Mouse (Mus musculus) lung, embryonic 14.5 days (tissue): ENCODE measurements around the gene Kcnmb2. TPM values are rescaled to one million over a fixed set of nuclear protein-coding genes. Genes with fewer than 3 reads are reported as not detected.

ENCODE experiments used
- ATAC-seq: fragments of 200-750 bp; cut with Nextera tagmentation; 2 replicates; pipeline ENCODE4 v1.8.0; 2017; ENCODE audit warnings: mild to moderate bottlenecking, moderate TSS enrichment, moderate library complexity; ENCODE audit not compliant: insufficient read depth
- DNase-seq: peaks from one replicate; pipeline ENCODE4 v3.0.0-alpha.2; 2015
- H3K27ac ChIP-seq: fragments of 300-500 bp; sonication (generic); 2 replicates; pipeline ENCODE4 v1.5.1; 2014; ENCODE audit warnings: low read depth, mild to moderate bottlenecking, moderate library complexity
- H3K27me3 ChIP-seq: fragments of 300-500 bp; sonication (generic); 2 replicates; pipeline ENCODE4 v1.6.1; 2014; ENCODE audit warnings: low read length, control low read depth; ENCODE audit not compliant: insufficient read depth
- H3K36me3 ChIP-seq: fragments of 300-500 bp; sonication (generic); 2 replicates; pipeline ENCODE4 v1.6.1; 2014; ENCODE audit warnings: control low read depth; ENCODE audit not compliant: insufficient read depth
- H3K4me1 ChIP-seq: fragments of 300-500 bp; sonication (generic); 2 replicates; pipeline ENCODE4 v1.6.1; 2014; ENCODE audit warnings: antibody characterized with exemption, control low read depth; ENCODE audit not compliant: insufficient read depth
- H3K4me2 ChIP-seq: fragments of 300-500 bp; sonication (generic); 2 replicates; pipeline ENCODE4 v1.6.1; 2014; ENCODE audit warnings: mild to moderate bottlenecking
- H3K4me3 ChIP-seq: fragments of 300-500 bp; sonication (generic); 2 replicates; pipeline ENCODE4 v1.5.1; 2014; ENCODE audit warnings: low read depth, low read length
- H3K9ac ChIP-seq: fragments of 300-500 bp; sonication (generic); 2 replicates; pipeline ENCODE4 v1.6.1; 2014
- H3K9me3 ChIP-seq: fragments of 300-500 bp; sonication (generic); 2 replicates; pipeline ENCODE4 v1.6.1; 2016; ENCODE audit warnings: low read depth, low read length, control low read depth
- CTCF ChIP-seq: IDR thresholded peaks from 2 replicates; pipeline ENCODE4 v1.5.1; 2016; ENCODE audit warnings: antibody characterized with exemption, low read depth
- WGBS: fragments of 180-500 bp; shearing (Covaris S2); extraction: QIAGEN DNeasy Blood & Tissue Kit; methylation state at CpG from one replicate; pipeline ENCODE4 v1.1.7; 2014; 5-methylcytosine and 5-hydroxymethylcytosine counted together
- polyA plus RNA-seq: library from polyadenylated mRNA; unstranded; fragments of >200 nt; fragmentation: Nextera tagmentation; extraction: Ambion mirVana; gene quantifications from 2 replicates; pipeline ENCODE4 v1.2.1, GENCODE M21; 2014

Kcnmb2 gene
- polyA plus RNA-seq, 1 experiment from 2014 or later, result 0.59 TPM

GRCm38 (mm10) chr3:32144655-32145054 is 242.3 kb downstream of the Kcnmb2 start:
- no peak for TF ChIP-seq CTCF

GRCm38 (mm10) chr3:32147739-32148138 is 245.4 kb downstream of the Kcnmb2 start:
- Histone ChIP-seq H3K9me3 (no peaks in the 10 kb centered on the region), H3K4me3 (no peak overlapping the region), H3K9ac (no peak overlapping the region), H3K27me3 (no peaks in the 10 kb centered on the region), H3K4me1 (no peaks in the 10 kb centered on the region), H3K27ac (no peak overlapping the region), H3K4me2 (no peak overlapping the region), H3K36me3 (no peaks in the 10 kb centered on the region)
- ATAC-seq (no peak), DNase-seq (no peak)
- no peak for TF ChIP-seq CTCF
- WGBS, result 88% methylated on average over 4 of the region's 4 CpGs

More at GRCm38 (mm10) chr3:32144655-32145054, 242.3 kb downstream of the Kcnmb2 start:
- H3K4me2 ChIP-seq, result no peak overlapping the region
- ATAC-seq (no peak), DNase-seq (no peak)
- H3K36me3 ChIP-seq, result no peaks in the 10 kb centered on the region
- no peaks in the 10 kb centered on the region for H3K9me3 ChIP-seq
- H3K4me1 ChIP-seq, result no peaks in the 10 kb centered on the region
- WGBS, result 65% methylated on average over 3 of the region's 3 CpGs
- H3K9ac ChIP-seq, result no peak overlapping the region
- H3K27ac ChIP-seq, result no peak overlapping the region
- no peak overlapping the region for H3K4me3 ChIP-seq
- no peaks in the 10 kb centered on the region for H3K27me3 ChIP-seq

DNA sequence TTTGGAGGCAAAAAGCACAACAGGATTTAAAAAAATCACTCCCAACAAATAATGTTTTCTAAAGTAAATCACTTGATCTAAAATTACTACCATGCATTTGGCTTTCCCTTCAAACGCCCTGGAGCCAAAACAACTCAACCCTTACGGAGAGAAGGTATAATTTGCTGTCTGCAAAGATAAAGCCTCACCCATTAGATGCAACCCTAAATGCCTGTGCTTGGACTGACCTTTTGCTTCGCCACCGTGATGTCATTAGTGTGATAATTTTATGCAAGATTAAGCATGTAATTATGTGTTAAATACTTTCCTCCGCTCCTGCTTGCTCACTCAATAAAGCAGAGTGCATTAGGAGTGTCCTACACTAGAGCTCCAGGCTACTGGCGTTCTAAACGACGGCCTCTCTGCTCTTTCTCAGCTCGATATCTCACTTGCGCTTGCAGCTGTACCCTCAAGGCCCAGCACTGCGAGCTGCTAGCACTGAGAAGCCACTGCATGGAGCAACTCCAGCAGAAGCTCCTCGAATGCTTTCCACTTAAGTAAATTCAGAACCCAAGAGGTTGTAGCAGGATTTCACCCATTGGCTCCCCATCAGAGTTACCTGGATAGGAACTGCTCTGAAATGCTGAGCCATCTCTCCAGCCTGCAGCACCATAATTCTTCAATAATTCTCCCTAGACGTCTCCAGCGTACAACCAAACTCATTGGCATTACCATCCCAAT is 247.7 kb downstream of the Kcnmb2 start:
- no peak overlapping the region for H3K4me3 ChIP-seq
- no peak for ATAC-seq
- H3K36me3 ChIP-seq, result no peaks in the 10 kb centered on the region
- no peak overlapping the region for H3K4me2 ChIP-seq
- H3K27me3 ChIP-seq, result no peaks in the 10 kb centered on the region
- H3K9ac ChIP-seq, result no peak overlapping the region
- DNase-seq, result no peak
- H3K4me1 ChIP-seq, result no peaks in the 10 kb centered on the region
- TF ChIP-seq CTCF, result no peak
- no peak overlapping the region for H3K27ac ChIP-seq
- WGBS, result 67% methylated on average over 14 of the region's 14 CpGs
- H3K9me3 ChIP-seq, result no peaks in the 10 kb centered on the region

- H3K27me3 ChIP-seq, result no peaks in the 10 kb centered on the region
- no peaks in the 10 kb centered on the region for H3K36me3 ChIP-seq
- 71% methylated on average over 6 of the region's 6 CpGs for WGBS
- no peak overlapping the region for H3K4me2 ChIP-seq
- no peaks in the 10 kb centered on the region for H3K9me3 ChIP-seq
- no peak overlapping the region for H3K9ac ChIP-seq
- DNase-seq (no peak), ATAC-seq (no peak)
- no peak overlapping the region for H3K4me3 ChIP-seq
- H3K4me1 ChIP-seq, result no peaks in the 10 kb centered on the region
- no peak overlapping the region for H3K27ac ChIP-seq
- no peak for TF ChIP-seq CTCF
These were observed 278.2 kb downstream of the Kcnmb2 start for GRCm38 (mm10) chr3:32180519-32180918.

DNA sequence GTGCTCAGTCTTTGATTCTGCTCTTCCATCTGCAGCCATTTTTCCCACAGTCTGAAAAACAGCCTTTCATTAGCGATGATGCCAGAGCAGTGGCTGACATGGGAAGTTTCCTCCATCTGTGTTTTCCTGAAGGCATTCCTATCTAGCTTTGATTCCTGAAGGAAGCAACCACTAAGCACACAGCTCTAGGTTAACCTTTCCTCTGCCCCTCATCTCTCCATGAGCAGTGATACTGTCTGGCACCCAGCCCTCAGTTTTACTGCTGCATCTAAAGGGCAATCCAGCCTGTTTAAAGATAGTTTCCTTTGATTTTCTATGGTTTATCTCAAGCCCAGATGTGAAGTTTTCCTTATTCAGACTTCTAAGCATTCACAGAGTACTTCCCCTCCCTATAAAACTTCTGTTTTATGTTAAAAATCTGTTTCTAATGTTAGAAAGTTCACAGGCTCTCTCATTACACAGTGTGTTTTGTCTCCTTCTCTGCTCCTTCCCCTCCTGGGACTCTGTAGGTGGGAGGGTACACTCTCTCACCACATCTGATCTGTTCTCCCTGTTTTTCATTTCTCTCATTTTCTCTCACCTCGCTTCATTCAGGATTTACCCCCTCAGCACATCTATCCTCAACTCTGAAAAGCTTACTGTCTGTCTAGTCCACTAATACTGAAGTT is 283.7 kb downstream of the Kcnmb2 start:
- no peak for DNase-seq
- H3K36me3 ChIP-seq, result no peaks in the 10 kb centered on the region
- no peaks in the 10 kb centered on the region for H3K9me3 ChIP-seq
- no peak for ATAC-seq
- 60% methylated on average over 2 of the region's 2 CpGs for WGBS
- no peaks in the 10 kb centered on the region for H3K27me3 ChIP-seq
- H3K27ac ChIP-seq, result no peak overlapping the region
- H3K4me3 ChIP-seq, result no peak overlapping the region
- TF ChIP-seq CTCF, result no peak
- no peak overlapping the region for H3K9ac ChIP-seq
- no peaks in the 10 kb centered on the region for H3K4me1 ChIP-seq
- H3K4me2 ChIP-seq, result no peak overlapping the region

- no peak overlapping the region for H3K4me3 ChIP-seq
- ATAC-seq, result no peak
- DNase-seq, result peak; percentile 78
- no peak overlapping the region for H3K4me2 ChIP-seq
- H3K9ac ChIP-seq, result no peak overlapping the region
- H3K4me1 ChIP-seq, result no peaks in the 10 kb centered on the region
- no peak overlapping the region for H3K27ac ChIP-seq
- WGBS, result 33% methylated on average over 5 of the region's 5 CpGs
- H3K27me3 ChIP-seq, result no peaks in the 10 kb centered on the region
- H3K36me3 ChIP-seq, result no peaks in the 10 kb centered on the region
- H3K9me3 ChIP-seq, result no peaks in the 10 kb centered on the region
- TF ChIP-seq CTCF, result peak; percentile 80
These were observed 286.2 kb downstream of the Kcnmb2 start for GRCm38 (mm10) chr3:32188521-32188920.

GRCm38 (mm10) chr3:32188955-32189354 is 286.6 kb downstream of the Kcnmb2 start:
- Histone ChIP-seq H3K9ac (no peak overlapping the region), H3K27ac (no peak overlapping the region), H3K9me3 (no peaks in the 10 kb centered on the region), H3K27me3 (no peaks in the 10 kb centered on the region), H3K4me2 (no peak overlapping the region), H3K4me1 (no peaks in the 10 kb centered on the region), H3K36me3 (no peaks in the 10 kb centered on the region), H3K4me3 (no peak overlapping the region)
- ATAC-seq, result no peak
- DNase-seq, result no peak
- TF ChIP-seq CTCF, result no peak
- WGBS, result 84% methylated on average over 2 of the region's 2 CpGs
